Mouse (Mus musculus): ENCODE data around the gene Ccdc167. TPM values are rescaled to one million over a fixed set of nuclear protein-coding genes. Genes with fewer than 3 reads are reported as not detected.

Ccdc167 gene
- polyA plus RNA-seq, 1 experiment, result 11.0 TPM

DNA sequence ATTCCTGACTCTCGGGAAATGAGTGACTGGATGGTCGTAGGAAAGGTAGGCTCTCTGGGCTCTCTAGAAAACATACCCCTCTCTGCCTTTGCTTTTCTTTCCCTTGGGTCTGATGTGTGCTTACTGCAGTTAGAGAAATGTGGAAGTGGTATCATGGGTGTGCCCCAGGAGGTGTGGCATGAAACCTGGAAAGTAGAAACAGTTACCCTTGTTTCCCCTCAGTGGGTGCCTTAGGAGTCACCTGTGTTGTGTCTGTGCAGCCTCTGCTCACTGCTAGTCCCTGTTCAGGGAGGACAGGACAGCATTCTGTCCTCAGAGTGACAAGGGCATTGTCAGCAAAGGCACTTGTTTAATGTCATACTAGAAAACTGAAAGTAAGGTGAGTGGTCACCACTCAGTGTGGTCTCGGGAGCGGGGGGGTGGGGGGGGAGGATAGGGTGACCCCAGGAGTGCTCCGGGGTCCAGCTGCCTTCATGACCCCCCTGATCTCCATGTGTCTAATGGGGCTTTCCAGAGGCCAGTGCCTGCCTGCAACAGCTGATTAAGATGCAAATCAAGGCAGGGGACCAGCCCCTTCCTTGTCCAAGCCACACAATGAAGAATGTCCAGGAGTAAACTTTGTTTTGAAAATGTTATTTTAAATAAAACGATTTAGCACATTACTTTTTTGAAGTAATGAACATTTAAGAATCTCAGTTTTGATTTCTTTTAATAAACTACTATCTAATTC, 37.6 kb downstream of the Ccdc167 start:
- Histone ChIP-seq H3K4me1 (ENCODE audit: control insufficient read depth, insufficient read depth, low read length) (no peaks in the 10 kb centered on the region), H3K27ac (ENCODE audit: insufficient read depth, low read length) (no peak overlapping the region), H3K4me3 (ENCODE audit: insufficient read depth, low read length) (no peak overlapping the region)
- TF ChIP-seq POLR2A (IDR thresholded peaks at IDR 0.05; ENCODE audit: low read depth, low read length), result no peak
- no peak for TF ChIP-seq CTCF (IDR thresholded peaks at IDR 0.05; ENCODE audit: borderline replicate concordance, insufficient read depth, low read length)

DNA sequence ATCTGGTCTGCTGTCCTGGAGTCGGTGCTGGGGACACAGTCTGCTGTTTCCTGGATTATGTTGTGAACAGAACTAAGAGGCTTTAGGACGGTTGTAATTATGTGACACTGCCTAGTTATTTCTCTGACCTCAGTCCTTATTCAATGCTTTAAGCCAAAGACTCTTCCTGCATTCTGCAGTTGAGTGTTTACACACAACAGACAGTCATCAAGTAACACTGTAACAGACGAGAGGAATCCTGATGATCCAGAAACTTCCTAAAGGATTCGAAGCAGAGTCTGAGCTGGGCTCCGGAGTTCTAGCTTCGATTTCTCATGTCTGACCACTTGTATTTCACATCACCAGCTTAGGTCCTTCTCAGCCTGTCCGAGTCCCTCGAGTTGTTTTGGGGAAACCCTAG, 38.3 kb downstream of the Ccdc167 start:
- no peaks in the 10 kb centered on the region for H3K4me1 ChIP-seq (ENCODE audit: control insufficient read depth, insufficient read depth, low read length)
- no peak overlapping the region for H3K4me3 ChIP-seq (ENCODE audit: insufficient read depth, low read length)
- TF ChIP-seq POLR2A (IDR thresholded peaks at IDR 0.05; ENCODE audit: low read depth, low read length), result no peak
- TF ChIP-seq CTCF (IDR thresholded peaks at IDR 0.05; ENCODE audit: borderline replicate concordance, insufficient read depth, low read length), result no peak
- H3K27ac ChIP-seq (ENCODE audit: insufficient read depth, low read length), result no peak overlapping the region

DNA sequence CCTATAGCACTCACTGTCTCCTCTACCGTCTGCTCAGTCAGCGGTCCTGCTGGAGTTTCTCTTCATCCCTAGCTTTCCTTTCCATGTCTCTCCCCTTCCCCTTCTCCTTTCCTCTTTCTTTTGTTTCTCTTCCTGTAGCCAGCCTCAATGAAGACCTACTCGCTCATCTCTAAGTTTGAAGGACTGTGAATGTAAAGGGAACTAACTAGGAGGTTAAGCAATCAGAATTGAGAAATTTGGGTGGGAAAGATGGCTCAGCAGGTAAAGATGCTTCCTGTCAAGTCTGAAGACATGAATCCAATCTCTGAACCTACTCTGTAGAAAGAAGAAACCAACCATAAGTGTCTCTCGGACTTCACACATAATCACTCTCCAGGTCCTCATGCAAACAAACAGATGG, 43.5 kb downstream of the Ccdc167 start:
- H3K4me1 ChIP-seq (ENCODE audit: control insufficient read depth, insufficient read depth, low read length), result peaks cover 2% of the 10 kb centered on the region; the same call in 1 of the 2 replicates
- no peak overlapping the region for H3K27ac ChIP-seq (ENCODE audit: insufficient read depth, low read length)
- no peak overlapping the region for H3K4me3 ChIP-seq (ENCODE audit: insufficient read depth, low read length)
- no peak for TF ChIP-seq POLR2A (IDR thresholded peaks at IDR 0.05; ENCODE audit: low read depth, low read length)
- no peak for TF ChIP-seq CTCF (IDR thresholded peaks at IDR 0.05; ENCODE audit: borderline replicate concordance, insufficient read depth, low read length)

DNA sequence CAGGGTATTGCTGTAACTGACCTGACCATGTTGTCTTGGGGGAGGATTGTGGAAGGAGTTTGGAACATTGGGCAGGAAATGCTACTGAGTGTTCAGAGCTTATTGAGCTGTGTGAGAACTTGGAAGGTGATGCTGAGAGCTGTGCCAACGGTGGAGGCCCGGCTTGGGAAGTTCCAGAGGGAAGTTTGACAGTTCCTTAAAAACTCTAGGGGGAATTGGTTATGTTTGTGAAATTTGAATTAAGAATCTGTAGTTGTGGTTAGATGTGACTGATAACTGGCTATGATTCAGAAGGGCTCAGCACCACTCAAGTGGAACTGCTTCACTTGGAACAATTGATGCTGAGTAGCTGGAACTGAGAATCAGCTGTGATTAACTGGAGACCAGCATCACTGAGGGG, 45.8 kb downstream of the Ccdc167 start:
- Histone ChIP-seq H3K27ac (ENCODE audit: insufficient read depth, low read length) (0 out of 2 replicates have a peak overlapping the region, but pooled peaks have one; percentile 1), H3K4me3 (ENCODE audit: insufficient read depth, low read length) (no peak overlapping the region), H3K4me1 (ENCODE audit: control insufficient read depth, insufficient read depth, low read length) (peaks cover 2% of the 10 kb centered on the region; the same call in 1 of the 2 replicates)
- TF ChIP-seq POLR2A (IDR thresholded peaks at IDR 0.05; ENCODE audit: low read depth, low read length) (no peak), CTCF (IDR thresholded peaks at IDR 0.05; ENCODE audit: borderline replicate concordance, insufficient read depth, low read length) (no peak)

DNA sequence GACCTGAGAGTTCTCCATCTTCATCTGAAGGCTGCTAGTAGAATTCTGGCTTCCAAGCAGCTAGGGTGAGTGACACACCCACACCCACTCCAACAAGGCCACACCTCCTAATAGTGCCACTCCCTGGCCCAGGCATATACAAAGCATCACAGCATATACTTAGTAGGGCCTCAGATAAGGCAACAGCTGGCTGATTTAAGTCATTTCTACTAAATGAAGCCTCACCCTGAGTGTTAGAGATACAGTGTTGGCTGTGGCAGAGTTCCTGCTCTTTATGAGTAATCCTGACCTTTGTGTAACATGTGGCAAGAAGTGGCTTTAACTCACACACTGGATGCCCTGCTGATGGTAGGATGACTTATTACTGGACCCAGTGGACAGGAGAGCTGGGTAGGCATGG, 46.9 kb downstream of the Ccdc167 start:
- TF ChIP-seq CTCF (IDR thresholded peaks at IDR 0.05; ENCODE audit: borderline replicate concordance, insufficient read depth, low read length), result no peak
- no peak for TF ChIP-seq POLR2A (IDR thresholded peaks at IDR 0.05; ENCODE audit: low read depth, low read length)
- peaks cover 2% of the 10 kb centered on the region; the same call in 1 of the 2 replicates for H3K4me1 ChIP-seq (ENCODE audit: control insufficient read depth, insufficient read depth, low read length)
- no peak overlapping the region for H3K27ac ChIP-seq (ENCODE audit: insufficient read depth, low read length)
- no peak overlapping the region for H3K4me3 ChIP-seq (ENCODE audit: insufficient read depth, low read length)

DNA sequence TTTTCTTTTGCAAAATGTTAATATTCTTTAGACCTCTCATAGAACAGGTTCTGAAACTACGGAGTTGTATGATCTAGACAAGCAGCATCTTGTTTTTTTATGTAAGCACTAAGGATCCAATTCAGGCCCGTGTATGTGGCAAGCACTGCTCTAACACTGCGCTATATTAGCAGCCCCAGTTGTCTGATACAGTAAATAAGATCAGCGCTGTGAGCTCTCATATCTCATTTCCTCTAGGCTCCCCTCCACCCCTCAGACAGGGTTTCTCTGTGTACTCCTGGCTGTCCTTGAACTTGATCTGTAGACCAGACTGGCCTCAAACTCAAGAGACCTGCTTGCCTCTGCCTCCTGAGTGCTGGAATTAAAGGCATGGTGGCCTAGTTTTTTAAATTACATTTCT, 47.8 kb downstream of the Ccdc167 start:
- Histone ChIP-seq H3K4me1 (ENCODE audit: control insufficient read depth, insufficient read depth, low read length) (peaks cover 2% of the 10 kb centered on the region; the same call in 1 of the 2 replicates), H3K4me3 (ENCODE audit: insufficient read depth, low read length) (no peak overlapping the region), H3K27ac (ENCODE audit: insufficient read depth, low read length) (no peak overlapping the region)
- TF ChIP-seq POLR2A (IDR thresholded peaks at IDR 0.05; ENCODE audit: low read depth, low read length), result no peak
- TF ChIP-seq CTCF (IDR thresholded peaks at IDR 0.05; ENCODE audit: borderline replicate concordance, insufficient read depth, low read length), result no peak

DNA sequence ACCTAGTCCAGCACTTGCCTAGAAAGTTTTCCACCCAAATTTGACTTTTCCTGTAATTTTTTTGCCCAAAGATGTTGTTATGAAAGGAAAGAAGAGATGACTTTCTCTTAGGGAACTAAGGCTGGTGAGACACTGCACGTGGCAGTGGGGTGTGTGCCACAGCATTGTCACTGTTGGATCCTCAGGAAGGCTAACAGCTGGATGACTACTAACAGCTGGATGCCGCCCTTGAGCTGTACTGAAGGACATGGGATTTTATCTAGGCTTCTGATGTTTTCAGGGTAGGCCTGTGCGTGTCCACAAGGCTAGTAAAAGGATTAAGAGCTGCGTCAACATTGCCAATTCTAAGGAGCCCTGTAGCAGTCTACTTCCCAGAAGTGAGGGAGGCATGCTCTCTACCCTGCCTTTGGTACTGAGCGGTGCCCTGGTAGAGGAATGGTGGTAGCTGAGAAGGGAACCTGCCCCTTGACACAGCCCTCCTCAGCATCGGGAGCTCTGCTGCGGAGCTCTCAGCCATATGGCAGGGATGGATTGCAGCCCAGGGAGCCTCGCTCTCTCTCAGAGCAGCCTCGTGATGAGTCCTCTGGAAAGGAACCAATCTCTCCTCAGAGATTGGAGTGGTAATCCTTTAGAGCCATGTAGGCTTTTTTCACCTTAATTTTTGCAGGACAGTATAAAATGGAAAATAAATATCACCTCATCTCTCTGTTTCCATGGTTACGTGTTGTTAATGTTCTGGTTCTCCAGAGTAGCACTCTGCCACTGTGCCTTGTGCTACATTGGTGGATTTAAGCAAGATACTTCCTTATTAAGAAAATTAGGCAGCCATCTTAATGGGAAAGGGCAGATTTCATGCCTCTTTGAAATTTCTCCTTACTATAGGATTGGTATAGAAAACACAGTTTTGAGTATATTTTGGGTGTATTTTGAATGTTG, 48.5 kb downstream of the Ccdc167 start:
- H3K4me3 ChIP-seq (ENCODE audit: insufficient read depth, low read length), result no peak overlapping the region
- peaks cover 2% of the 10 kb centered on the region; the same call in 1 of the 2 replicates for H3K4me1 ChIP-seq (ENCODE audit: control insufficient read depth, insufficient read depth, low read length)
- TF ChIP-seq POLR2A (IDR thresholded peaks at IDR 0.05; ENCODE audit: low read depth, low read length) (no peak), CTCF (IDR thresholded peaks at IDR 0.05; ENCODE audit: borderline replicate concordance, insufficient read depth, low read length) (no peak)
- H3K27ac ChIP-seq (ENCODE audit: insufficient read depth, low read length), result no peak overlapping the region

DNA sequence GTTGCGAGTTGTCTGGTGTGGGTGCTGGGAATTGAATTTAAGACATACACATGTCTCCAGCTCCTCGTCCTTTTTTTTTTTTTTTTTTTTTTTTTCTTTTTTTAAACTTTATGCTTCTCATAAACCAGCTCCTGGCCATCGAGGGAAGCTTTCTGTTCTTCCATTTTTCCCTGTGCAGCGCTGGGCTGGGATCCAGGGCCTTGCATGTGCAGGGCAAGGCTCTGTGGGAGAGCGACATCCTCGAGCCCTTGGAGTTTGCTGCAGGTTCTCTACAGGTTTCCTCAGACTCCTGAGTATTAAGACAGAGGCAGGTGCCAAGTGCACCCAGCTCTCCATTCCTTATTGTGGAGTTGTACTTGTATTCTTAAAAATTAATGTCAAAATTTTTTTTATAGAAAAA, 54.7 kb downstream of the Ccdc167 start:
- Histone ChIP-seq H3K4me3 (ENCODE audit: insufficient read depth, low read length) (no peak overlapping the region; the same call in 1 of the 2 replicates), H3K4me1 (ENCODE audit: control insufficient read depth, insufficient read depth, low read length) (no peaks in the 10 kb centered on the region; the same call in 1 of the 2 replicates), H3K27ac (ENCODE audit: insufficient read depth, low read length) (no peak overlapping the region)
- TF ChIP-seq CTCF (IDR thresholded peaks at IDR 0.05; ENCODE audit: borderline replicate concordance, insufficient read depth, low read length), result no peak
- no peak for TF ChIP-seq POLR2A (IDR thresholded peaks at IDR 0.05; ENCODE audit: low read depth, low read length)

DNA sequence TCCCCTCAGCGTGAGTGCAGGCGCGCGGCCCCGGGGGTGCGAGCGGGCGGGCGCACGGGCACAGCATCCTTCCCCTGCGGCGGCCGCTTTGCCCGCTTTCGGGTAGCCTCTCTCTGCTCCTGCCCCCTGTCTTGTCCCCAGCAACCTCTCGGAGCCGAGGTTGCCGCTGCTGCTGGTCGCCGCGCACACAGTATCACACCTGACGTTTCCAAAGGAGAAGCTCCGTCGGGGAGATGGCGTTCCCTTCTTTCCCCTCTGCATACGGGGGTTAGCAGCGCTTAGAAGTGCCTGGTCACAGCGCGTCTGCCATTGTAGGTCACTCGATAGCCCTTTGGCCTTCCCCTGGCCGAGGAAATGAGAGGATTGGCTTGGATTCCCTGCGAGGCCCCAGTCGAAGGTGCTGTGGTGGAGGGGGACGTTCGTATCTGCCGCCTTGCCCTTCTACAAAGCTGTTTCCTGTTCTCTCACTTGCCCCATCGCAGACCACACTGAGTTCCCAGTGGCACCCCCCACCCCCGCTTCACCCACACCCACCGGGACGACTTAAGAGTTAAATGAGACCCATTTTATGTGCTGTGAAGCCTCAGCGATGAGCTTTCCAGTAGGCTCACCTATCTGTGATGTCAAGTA, 56.0 kb downstream of the Ccdc167 start:
- TF ChIP-seq CTCF (IDR thresholded peaks at IDR 0.05; ENCODE audit: borderline replicate concordance, insufficient read depth, low read length) (no peak), POLR2A (IDR thresholded peaks at IDR 0.05; ENCODE audit: low read depth, low read length) (no peak)
- peak overlapping the region; percentile 84 for H3K27ac ChIP-seq (ENCODE audit: insufficient read depth, low read length)
- no peaks in the 10 kb centered on the region; the same call in 1 of the 2 replicates for H3K4me1 ChIP-seq (ENCODE audit: control insufficient read depth, insufficient read depth, low read length)
- peak overlapping the region; percentile 83 for H3K4me3 ChIP-seq (ENCODE audit: insufficient read depth, low read length)

Measured in embryonic fibroblast, embryonic 13.5 days (primary cell).